Mouse (Mus musculus): ENCODE results near the gene Naaa. TPM values are rescaled to one million over a fixed set of nuclear protein-coding genes. Genes with fewer than 3 reads are reported as not detected.

Naaa gene
- total RNA-seq, 2 experiments from 2014 or later: 196 to 351 TPM

GRCm38 (mm10) chr5:92218915-92219793 lies 58.8 kb downstream of the Naaa start:
- ATAC-seq (ENCODE audit: poor library complexity, severe bottlenecking): peak; percentile 73

DNA sequence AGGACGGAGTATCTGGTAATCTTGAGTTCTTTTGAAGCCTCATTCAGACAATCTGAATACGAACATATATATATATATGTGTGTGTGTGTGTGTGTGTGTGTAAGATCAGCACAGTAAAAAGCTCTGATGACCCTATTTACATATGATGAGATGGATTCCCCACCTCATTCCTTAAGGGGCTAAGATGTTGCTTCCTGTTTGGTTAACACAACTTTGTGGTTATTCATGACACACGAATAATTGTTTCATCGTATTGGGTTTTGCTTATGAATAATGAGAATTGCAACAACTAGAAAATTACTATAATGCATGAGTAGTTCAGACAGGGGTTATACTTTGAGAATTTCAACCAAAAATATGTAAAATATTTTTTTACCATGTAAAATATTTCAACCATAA lies 62.7 kb downstream of the Naaa start, which contains the start of gene U90926:
Gene U90926, minus strand, starts transcription at position 101 of the 400 bp plus-strand sequence.
- ATAC-seq (ENCODE audit: poor library complexity, severe bottlenecking): no peak

DNA sequence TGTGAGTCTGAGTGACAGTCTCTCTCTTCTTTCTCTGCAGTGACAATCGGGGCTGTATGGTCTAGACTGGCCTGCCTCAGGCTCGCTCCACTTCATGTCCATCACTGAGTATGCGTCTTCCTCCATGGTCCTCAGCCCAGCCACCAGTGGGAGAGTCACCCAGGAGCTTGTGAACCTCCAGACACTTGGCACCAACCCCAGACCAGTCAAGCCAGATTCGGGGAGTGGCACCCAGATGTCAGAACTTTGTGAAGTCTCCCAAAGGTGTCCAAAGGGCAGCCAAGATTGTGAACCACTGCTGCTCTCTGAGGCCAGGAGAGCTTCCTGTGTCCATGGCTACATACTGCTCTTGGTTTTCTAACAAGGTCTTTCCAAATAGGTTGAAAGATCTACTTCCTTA lies 65.7 kb downstream of the Naaa start:
- ATAC-seq (ENCODE audit: poor library complexity, severe bottlenecking): no peak

DNA sequence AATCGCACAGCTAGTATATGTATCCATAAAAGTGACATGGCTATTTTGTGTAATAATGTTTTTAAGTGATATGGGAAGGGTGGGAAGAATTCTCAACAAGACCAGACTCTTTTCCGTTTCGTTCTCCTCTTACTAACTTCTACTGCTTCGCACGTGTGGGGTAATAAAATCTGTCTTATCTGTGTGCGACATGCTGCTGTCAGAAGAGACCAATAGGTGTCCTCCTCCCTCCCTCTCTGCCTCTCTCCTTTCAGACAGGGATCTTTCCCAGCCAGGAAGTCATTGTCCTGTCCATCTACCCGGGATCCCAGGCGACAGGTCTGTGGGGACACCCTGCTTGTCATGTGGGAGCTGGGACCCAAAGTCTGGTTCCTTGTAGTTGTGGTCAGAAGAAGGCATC lies 67.8 kb downstream of the Naaa start:
- ATAC-seq (ENCODE audit: poor library complexity, severe bottlenecking): no peak

Other genes starting within 250 kb of the Naaa start
- gene Cdkl2, start 234.3 kb downstream of the Naaa start, total RNA-seq (2015): 0.84 TPM in 1 of 2 replicates, not detected in the other
- 0.20 and 0.95 TPM in 2 replicates for gene Cdkl2, start 234.3 kb downstream of the Naaa start, total RNA-seq (2017)
- gene G3bp2, start 194.5 kb downstream of the Naaa start, total RNA-seq (2015): 79.8 and 83.1 TPM in 2 replicates
- 107 and 112 TPM in 2 replicates for gene G3bp2, start 194.5 kb downstream of the Naaa start, total RNA-seq (2017)
- 55.8 and 56.5 TPM in 2 replicates for gene Uso1, start 140.2 kb downstream of the Naaa start, total RNA-seq (2015)
- gene Uso1, start 140.2 kb downstream of the Naaa start, total RNA-seq (2017): 20.9 and 29.7 TPM in 2 replicates
- gene U90926, start 62.8 kb downstream of the Naaa start, total RNA-seq (2015): not detected in 2 replicates
- gene U90926, start 62.8 kb downstream of the Naaa start, total RNA-seq (2017): not detected in 2 replicates
- 4.7 and 5.5 TPM in 2 replicates for gene Ppef2, start 21.9 kb downstream of the Naaa start, total RNA-seq (2015)
- 2.7 TPM in 2 replicates for gene Ppef2, start 21.9 kb downstream of the Naaa start, total RNA-seq (2017)
- 21.6 and 32.1 TPM in 2 replicates for gene Sdad1, start 32.3 kb upstream of the Naaa start, total RNA-seq (2015)
- 38.3 and 50.1 TPM in 2 replicates for gene Sdad1, start 32.3 kb upstream of the Naaa start, total RNA-seq (2017)
- gene Cxcl9, start 49.9 kb upstream of the Naaa start, total RNA-seq (2015): 0.14 and 0.45 TPM in 2 replicates
- gene Cxcl9, start 49.9 kb upstream of the Naaa start, total RNA-seq (2017): 0.61 and 10.7 TPM in 2 replicates
- gene Art3, start 53.7 kb upstream of the Naaa start, total RNA-seq (2015): not detected in 2 replicates
- not detected in 2 replicates for gene Art3, start 53.7 kb upstream of the Naaa start, total RNA-seq (2017)
- 27.7 and 36.5 TPM in 2 replicates for gene Cxcl10, start 70.7 kb upstream of the Naaa start, total RNA-seq (2015)
- gene Cxcl10, start 70.7 kb upstream of the Naaa start, total RNA-seq (2017): 7.3 and 7.4 TPM in 2 replicates
- 49.7 and 63.3 TPM in 2 replicates for gene Nup54, start 157.0 kb upstream of the Naaa start, total RNA-seq (2015)
- 56.8 and 73.3 TPM in 2 replicates for gene Nup54, start 157.0 kb upstream of the Naaa start, total RNA-seq (2017)
- gene Scarb2, start 228.7 kb upstream of the Naaa start, total RNA-seq (2015): 52.0 and 52.9 TPM in 2 replicates
- gene Scarb2, start 228.7 kb upstream of the Naaa start, total RNA-seq (2017): 79.9 and 82.0 TPM in 2 replicates